Mouse (Mus musculus) midbrain, embryonic 12.5 days (tissue): ENCODE measurements around the gene Lsm4. TPM values are rescaled to one million over a fixed set of nuclear protein-coding genes. Genes with fewer than 3 reads are reported as not detected.
A peak's percentile ranks its signal among the peaks of the same experiment; 100 is the strongest.

Experiments used
- ATAC-seq: fragments of 200-750 bp; cut with Nextera tagmentation; 2 replicates; pipeline ENCODE4 v1.8.0; 2017; ENCODE audit warnings: low read depth, moderate TSS enrichment, moderate library complexity; ENCODE audit not compliant: low FRiP score
- H3K27ac ChIP-seq: fragments of 300-500 bp; sonication (generic); replicated peaks from 2 replicates; pipeline ENCODE4 v1.5.1; 2016; ENCODE audit warnings: mild to moderate bottlenecking
- H3K27me3 ChIP-seq: fragments of 300-500 bp; sonication (generic); 2 replicates; pipeline ENCODE4 v1.6.1; 2016; ENCODE audit warnings: mild to moderate bottlenecking
- H3K36me3 ChIP-seq: fragments of 300-500 bp; sonication (generic); 2 replicates; pipeline ENCODE4 v1.6.1; 2016
- H3K4me1 ChIP-seq: fragments of 300-500 bp; sonication (generic); 2 replicates; pipeline ENCODE4 v1.6.1; 2016
- H3K4me2 ChIP-seq: fragments of 300-500 bp; sonication (generic); replicated peaks from 2 replicates; pipeline ENCODE4 v1.6.1; 2016; ENCODE audit warnings: mild to moderate bottlenecking, moderate library complexity
- H3K4me3 ChIP-seq: fragments of 300-500 bp; sonication (generic); 2 replicates; pipeline ENCODE4 v1.5.1; 2016; ENCODE audit warnings: mild to moderate bottlenecking
- H3K9ac ChIP-seq: fragments of 300-500 bp; sonication (generic); replicated peaks from 2 replicates; pipeline ENCODE4 v1.6.1; 2016; ENCODE audit warnings: mild to moderate bottlenecking, moderate library complexity
- H3K9me3 ChIP-seq: fragments of 300-500 bp; sonication (generic); 2 replicates; pipeline ENCODE4 v1.6.1; 2016; ENCODE audit warnings: mild to moderate bottlenecking
- WGBS: fragments of 180-500 bp; shearing (Covaris S2); methylation state at CpG from one replicate; pipeline ENCODE4 v1.1.7; 2016; 5-methylcytosine and 5-hydroxymethylcytosine counted together
- polyA plus RNA-seq: library from polyadenylated mRNA; unstranded; fragments of >200 nt; fragmentation: Nextera tagmentation; extraction: Ambion mirVana; gene quantifications from 2 replicates; pipeline ENCODE4 v1.2.1, GENCODE M21; 2016

Gene Lsm4
- polyA plus RNA-seq, 1 experiment from 2014 or later, result 255 TPM

GRCm38 (mm10) chr8:70682193-70682592, 9.1 kb downstream of the Lsm4 start:
- no peak for ATAC-seq
- Histone ChIP-seq H3K27ac (no peak overlapping the region), H3K36me3 (peaks cover 20% of the 10 kb centered on the region)

DNA sequence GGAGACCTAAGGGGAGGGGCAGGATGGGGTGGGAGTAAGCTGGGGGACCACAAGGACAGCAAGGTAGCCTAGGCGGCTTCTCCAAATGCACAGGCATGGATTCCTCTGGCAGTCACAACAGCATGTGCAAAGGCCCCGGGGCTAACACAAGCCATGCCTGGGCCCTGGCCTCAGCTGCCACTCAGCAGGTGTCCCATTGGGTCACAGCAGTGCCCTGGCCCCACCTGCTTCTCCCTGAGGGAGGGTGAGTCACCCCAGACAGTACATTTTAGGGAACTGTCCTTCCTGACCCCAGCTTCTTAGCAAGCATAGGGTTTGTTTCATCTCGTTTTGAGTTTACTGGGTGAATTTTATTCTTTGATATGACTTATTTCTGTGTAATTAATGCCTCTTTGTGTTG, 9.6 kb downstream of the Lsm4 start:
- H3K36me3 ChIP-seq, result peaks cover 16% of the 10 kb centered on the region
- H3K27ac ChIP-seq, result no peak overlapping the region
- peaks cover 11% of the 10 kb centered on the region; the same call in 1 of the 2 replicates for H3K4me1 ChIP-seq
- ATAC-seq, result no peak
- WGBS, result 80% methylated on average over 3 of the region's 3 CpGs
- no peaks in the 10 kb centered on the region for H3K9me3 ChIP-seq
- H3K9ac ChIP-seq, result peak overlapping the region; percentile 46; the same call in 1 of the 2 replicates
- H3K4me3 ChIP-seq, result no peak overlapping the region
- H3K4me2 ChIP-seq, result no peak overlapping the region
- H3K27me3 ChIP-seq, result no peaks in the 10 kb centered on the region

More at GRCm38 (mm10) chr8:70682193-70682592, 9.1 kb downstream of the Lsm4 start:
- Histone ChIP-seq H3K9me3 (no peaks in the 10 kb centered on the region), H3K9ac (peak overlapping the region; percentile 46; the same call in 1 of the 2 replicates), H3K27me3 (no peaks in the 10 kb centered on the region), H3K4me1 (peaks cover 11% of the 10 kb centered on the region; the same call in 1 of the 2 replicates), H3K4me3 (no peak overlapping the region), H3K4me2 (peak overlapping the region; percentile 25)
- 8% methylated on average over 19 of the region's 19 CpGs for WGBS

GRCm38 (mm10) chr8:70684291-70684690, 11.2 kb downstream of the Lsm4 start:
- WGBS, result 46% methylated on average over 7 of the region's 7 CpGs
- H3K9ac ChIP-seq, result no peak overlapping the region
- peaks cover 13% of the 10 kb centered on the region; the same call in 1 of the 2 replicates for H3K4me1 ChIP-seq
- no peaks in the 10 kb centered on the region for H3K9me3 ChIP-seq
- ATAC-seq, result no peak
- H3K36me3 ChIP-seq, result no peaks in the 10 kb centered on the region
- H3K4me2 ChIP-seq, result no peak overlapping the region
- H3K27ac ChIP-seq, result no peak overlapping the region
- no peaks in the 10 kb centered on the region for H3K27me3 ChIP-seq
- no peak overlapping the region for H3K4me3 ChIP-seq

DNA sequence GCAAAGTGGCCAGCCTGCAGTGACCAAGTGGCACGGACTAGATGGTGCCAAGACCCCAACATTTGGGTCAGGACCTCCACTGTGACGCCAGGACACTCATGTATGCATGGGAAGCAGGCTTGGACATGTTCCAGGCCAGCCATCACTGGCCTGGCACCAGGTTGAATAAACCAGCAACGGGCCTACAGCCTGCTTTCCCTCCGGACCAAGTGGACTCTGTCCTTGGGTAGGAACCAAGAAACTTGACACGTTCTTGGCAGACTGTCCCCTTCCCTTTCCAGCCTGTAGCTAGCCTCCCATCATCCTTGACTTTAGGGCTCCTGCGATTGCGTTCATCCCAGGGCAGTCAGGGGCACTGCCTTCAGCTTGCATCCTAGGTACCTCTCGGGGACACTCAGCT, 14.5 kb downstream of the Lsm4 start:
- no peak overlapping the region for H3K27ac ChIP-seq
- H3K4me3 ChIP-seq, result no peak overlapping the region
- H3K27me3 ChIP-seq, result no peaks in the 10 kb centered on the region
- no peak overlapping the region for H3K4me2 ChIP-seq
- WGBS, result 92% methylated on average over 8 of the region's 8 CpGs
- H3K4me1 ChIP-seq, result peaks cover 23% of the 10 kb centered on the region
- no peak overlapping the region for H3K9ac ChIP-seq
- no peaks in the 10 kb centered on the region for H3K9me3 ChIP-seq
- no peaks in the 10 kb centered on the region for H3K36me3 ChIP-seq
- ATAC-seq, result no peak

DNA sequence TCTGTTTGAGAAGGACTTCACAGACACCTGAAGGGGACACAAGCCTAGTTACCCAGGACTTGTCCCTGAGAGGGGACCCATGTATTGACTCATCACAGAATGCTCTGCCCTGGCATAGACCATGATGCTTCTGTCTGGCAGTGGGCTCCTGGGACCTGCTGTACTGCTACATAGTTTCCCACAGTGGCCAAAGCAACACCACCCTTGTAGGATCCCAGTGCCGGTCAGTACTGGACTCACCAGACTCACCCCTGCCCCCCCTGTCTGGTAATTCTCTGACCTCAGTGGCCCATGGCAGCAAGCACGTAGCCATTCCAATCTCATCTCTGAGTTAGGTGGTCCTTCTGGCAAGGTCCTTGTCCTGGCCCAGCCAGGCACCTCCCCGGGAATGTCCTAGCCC, 15.1 kb downstream of the Lsm4 start:
- H3K9ac ChIP-seq, result no peak overlapping the region
- no peaks in the 10 kb centered on the region for H3K9me3 ChIP-seq
- no peaks in the 10 kb centered on the region for H3K27me3 ChIP-seq
- H3K4me2 ChIP-seq, result no peak overlapping the region
- ATAC-seq, result no peak
- peaks cover 23% of the 10 kb centered on the region for H3K4me1 ChIP-seq
- H3K27ac ChIP-seq, result no peak overlapping the region
- 90% methylated on average over 3 of the region's 3 CpGs for WGBS
- no peaks in the 10 kb centered on the region for H3K36me3 ChIP-seq
- no peak overlapping the region for H3K4me3 ChIP-seq

GRCm38 (mm10) chr8:70689892-70690390, 16.9 kb downstream of the Lsm4 start:
- Histone ChIP-seq H3K27ac (no peak overlapping the region), H3K9me3 (no peaks in the 10 kb centered on the region), H3K4me3 (no peak overlapping the region), H3K9ac (no peak overlapping the region), H3K27me3 (peaks cover 1% of the 10 kb centered on the region; the same call in 1 of the 2 replicates), H3K4me2 (no peak overlapping the region), H3K4me1 (peaks cover 17% of the 10 kb centered on the region), H3K36me3 (no peaks in the 10 kb centered on the region)
- no peak for ATAC-seq
- WGBS, result 83% methylated on average over 5 of the region's 5 CpGs

GRCm38 (mm10) chr8:70691230-70691629, 18.2 kb downstream of the Lsm4 start:
- Histone ChIP-seq H3K36me3 (no peaks in the 10 kb centered on the region), H3K4me3 (peak overlapping the region; percentile 30), H3K4me1 (peaks cover 29% of the 10 kb centered on the region), H3K9ac (peak overlapping the region; percentile 54), H3K4me2 (peak overlapping the region; percentile 50), H3K27ac (peak overlapping the region; percentile 77), H3K27me3 (peaks cover 7% of the 10 kb centered on the region; the same call in 1 of the 2 replicates), H3K9me3 (no peaks in the 10 kb centered on the region)
- ATAC-seq, result peak; percentile 32
- 58% methylated on average over 4 of the region's 4 CpGs for WGBS

GRCm38 (mm10) chr8:70691727-70692231, 18.7 kb downstream of the Lsm4 start:
- H3K4me2 ChIP-seq, result peak overlapping the region; percentile 50
- H3K4me3 ChIP-seq, result peak overlapping the region; percentile 30
- peaks cover 7% of the 10 kb centered on the region; the same call in 1 of the 2 replicates for H3K27me3 ChIP-seq
- peak overlapping the region; percentile 77 for H3K27ac ChIP-seq
- H3K36me3 ChIP-seq, result no peaks in the 10 kb centered on the region
- ATAC-seq, result peak; percentile 61
- H3K4me1 ChIP-seq, result peaks cover 35% of the 10 kb centered on the region
- 1% methylated on average over 20 of the region's 20 CpGs for WGBS
- no peaks in the 10 kb centered on the region for H3K9me3 ChIP-seq
- peak overlapping the region; percentile 54 for H3K9ac ChIP-seq

DNA sequence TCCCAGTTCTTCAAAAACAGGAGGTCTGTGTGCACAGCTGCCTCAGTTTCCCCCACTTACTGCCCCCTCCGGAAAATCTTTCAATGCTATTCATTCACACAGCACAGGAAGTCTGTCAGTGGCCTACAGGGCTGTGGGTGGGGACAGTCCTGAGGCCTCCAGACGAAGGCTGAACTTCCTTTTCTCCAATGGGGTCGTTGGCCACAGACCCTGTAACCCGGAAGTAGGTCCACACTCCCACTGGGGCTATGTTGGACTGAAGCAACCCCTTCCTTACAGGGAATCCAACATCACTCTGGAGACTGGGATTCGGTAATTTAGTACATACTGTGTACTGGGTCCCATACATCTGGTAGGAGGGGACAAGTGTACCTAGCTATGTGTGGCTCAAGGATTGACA, 20.6 kb downstream of the Lsm4 start:
- H3K4me2 ChIP-seq, result no peak overlapping the region
- H3K9me3 ChIP-seq, result no peaks in the 10 kb centered on the region
- no peaks in the 10 kb centered on the region for H3K36me3 ChIP-seq
- 80% methylated on average over 5 of the region's 5 CpGs for WGBS
- H3K4me1 ChIP-seq, result peaks cover 50% of the 10 kb centered on the region
- peaks cover 7% of the 10 kb centered on the region; the same call in 1 of the 2 replicates for H3K27me3 ChIP-seq
- no peak overlapping the region for H3K4me3 ChIP-seq
- ATAC-seq, result no peak
- H3K9ac ChIP-seq, result no peak overlapping the region
- H3K27ac ChIP-seq, result no peak overlapping the region

DNA sequence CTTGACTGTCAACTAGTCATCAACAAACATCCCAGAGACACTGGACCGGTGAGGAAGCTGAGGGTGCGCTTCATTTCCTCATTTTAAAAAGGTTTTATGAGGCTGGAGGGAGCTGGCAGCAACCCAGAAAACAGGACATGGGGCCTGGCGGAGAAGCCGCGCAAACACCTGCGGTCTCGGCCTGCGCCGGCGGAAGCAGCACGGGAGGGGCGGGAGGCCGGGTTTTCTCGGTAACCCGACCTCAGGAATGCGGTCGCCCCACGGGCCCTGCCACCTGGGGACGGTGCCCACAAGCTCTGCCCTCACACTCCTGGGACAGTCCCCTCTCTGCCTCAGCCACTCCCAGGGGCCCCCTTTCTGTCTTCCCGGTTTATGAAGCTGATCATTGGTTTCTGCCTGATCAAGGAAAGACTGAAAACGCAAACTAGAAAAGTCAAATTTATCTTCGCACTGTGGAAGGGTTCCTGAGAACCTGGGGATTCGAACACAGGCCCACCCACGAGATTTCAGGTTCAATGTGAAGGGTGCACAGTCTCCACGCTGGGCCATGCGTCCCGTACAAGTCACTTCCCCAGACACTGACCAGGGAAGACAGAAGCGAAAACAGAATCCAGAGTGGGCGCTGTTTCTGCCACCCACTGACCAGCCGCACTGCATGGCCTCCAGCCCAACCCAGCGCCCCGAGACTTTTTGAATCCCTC, 22.4 kb downstream of the Lsm4 start:
- H3K9me3 ChIP-seq, result no peaks in the 10 kb centered on the region
- 0 out of 2 replicates have a peak overlapping the region, but pooled peaks have one; percentile 20 for H3K9ac ChIP-seq

GRCm38 (mm10) chr8:70696019-70696885, 23.2 kb downstream of the Lsm4 start:
- ATAC-seq, result no peak
- H3K4me1 ChIP-seq, result peaks cover 49% of the 10 kb centered on the region
- 8% methylated on average over 31 of the region's 31 CpGs for WGBS
- peak overlapping the region; percentile 26 for H3K4me3 ChIP-seq
- H3K9me3 ChIP-seq, result no peaks in the 10 kb centered on the region
- no peaks in the 10 kb centered on the region for H3K36me3 ChIP-seq
- H3K27me3 ChIP-seq, result peaks cover 7% of the 10 kb centered on the region; the same call in 1 of the 2 replicates
- H3K4me2 ChIP-seq, result peak overlapping the region; percentile 51
- peak overlapping the region; percentile 49; the same call in 1 of the 2 replicates for H3K9ac ChIP-seq
- H3K27ac ChIP-seq, result peak overlapping the region; percentile 99

More for the DNA sequence above, 22.4 kb downstream of the Lsm4 start:
- ATAC-seq, result no peak
- H3K4me2 ChIP-seq, result no peak overlapping the region
- H3K36me3 ChIP-seq, result no peaks in the 10 kb centered on the region
- H3K4me1 ChIP-seq, result peaks cover 45% of the 10 kb centered on the region
- peaks cover 7% of the 10 kb centered on the region; the same call in 1 of the 2 replicates for H3K27me3 ChIP-seq
- no peak overlapping the region for H3K4me3 ChIP-seq
- peak overlapping the region; percentile 99; the same call in 1 of the 2 replicates for H3K27ac ChIP-seq
- 39% methylated on average over 32 of the region's 32 CpGs for WGBS
